22 mouse cellular contexts compared by ENCODE assay signal in genomic region chr6:143532380-143532779, GRCm38 (mm10).
A peak's percentile ranks its signal among the peaks of the same experiment; 100 is the strongest.
DNase-seq lines count a peak whose midpoint lies in the region; ATAC-seq and TF ChIP-seq lines count a peak whose summit lies in the region.
"Had no signal": no experiment of that assay in that cellular context is flagged by ENCODE, and none has a peak within 500 bp of the region (broad histone marks: within the 10 kb centered on the region; RNA-seq: fewer than 3 reads in every experiment).

No protein-coding gene starts in this region.

- H3K9me3 ChIP-seq in neural tube, embryonic 15.5 days (replicated peaks) = no peaks in the 10 kb centered on the region
- no peaks in the 10 kb centered on the region; the same call in 1 of the 2 replicates for H3K9me3 ChIP-seq in limb, embryonic 10.5 days (replicated peaks)
- peaks cover 3% of the 10 kb centered on the region; the same call in 1 of the 2 replicates for H3K9me3 ChIP-seq in limb, embryonic 14.5 days (ENCODE audit: control insufficient read depth, low read length)
- H3K9me3 ChIP-seq: heart, embryonic 10.5 days; hindbrain, embryonic 15.5 days had no signal

- WGBS in neural tube, embryonic 15.5 days = 92% methylated on average over 12 of the region's 12 CpGs
- 89% methylated on average over 12 of the region's 12 CpGs for WGBS in limb, embryonic 10.5 days
- WGBS in limb, embryonic 14.5 days = 84% methylated on average over 12 of the region's 12 CpGs

- no peak overlapping the region for H3K27ac ChIP-seq in neural tube, embryonic 15.5 days (replicated peaks)
- peak overlapping the region; percentile 85; the same call in 1 of the 2 replicates for H3K27ac ChIP-seq in limb, embryonic 10.5 days
- H3K27ac ChIP-seq in limb, embryonic 14.5 days (replicated peaks; ENCODE audit: low read depth, low read length) = peak overlapping the region; percentile 81
- H3K27ac ChIP-seq: forebrain, embryonic 13.5 days; heart, embryonic 10.5 days; hindbrain, embryonic 15.5 days had no signal

- peaks cover 7% of the 10 kb centered on the region; the same call in 1 of the 2 replicates for H3K4me1 ChIP-seq in neural tube, embryonic 15.5 days
- H3K4me1 ChIP-seq in limb, embryonic 10.5 days = peaks cover 37% of the 10 kb centered on the region
- peaks cover 28% of the 10 kb centered on the region for H3K4me1 ChIP-seq in limb, embryonic 14.5 days (ENCODE audit: control insufficient read depth, insufficient read depth, low read length)
- H3K4me1 ChIP-seq: hindbrain, embryonic 15.5 days had no signal

- H3K36me3 ChIP-seq in neural tube, embryonic 15.5 days = no peaks in the 10 kb centered on the region
- no peaks in the 10 kb centered on the region for H3K36me3 ChIP-seq in limb, embryonic 10.5 days
- no peaks in the 10 kb centered on the region for H3K36me3 ChIP-seq in limb, embryonic 14.5 days (ENCODE audit: control insufficient read depth, insufficient read depth, low read length)
- H3K36me3 ChIP-seq: G1E; heart, embryonic 10.5 days; hindbrain, embryonic 15.5 days had no signal

- DNase-seq in neural tube, embryonic 10.5 days (ENCODE audit: extremely low spot score, low spot score) = peak; percentile 6
- DNase-seq in ZHBTc4 (ENCODE audit: low read depth, low spot score) = peak; percentile 35
- no peak for DNase-seq in limb, embryonic 10.5 days (ENCODE audit: low spot score)
- DNase-seq in limb, embryonic 14.5 days (ENCODE audit: low spot score) = no peak
- DNase-seq in gastrocnemius, postnatal 36 days = no peak
- DNase-seq in retina, postnatal 1 day = no peak
- no peak for DNase-seq in right cerebral cortex, postnatal 25 days
- DNase-seq: adrenal gland, postnatal 14 days; cerebellum, adult 11-12 months; cerebellum, adult 9-11 months; cerebellum, postnatal 36 days; forebrain, postnatal 0 days; gastrocnemius, postnatal 14 days; heart, adult 18-20 months; heart, postnatal 10 days had no signal

- no peaks in the 10 kb centered on the region for H3K27me3 ChIP-seq in neural tube, embryonic 15.5 days (replicated peaks)
- H3K27me3 ChIP-seq in limb, embryonic 10.5 days (ENCODE audit: low read depth, poor library complexity, severe bottlenecking) = no peaks in the 10 kb centered on the region
- H3K27me3 ChIP-seq in limb, embryonic 14.5 days (ENCODE audit: control insufficient read depth, insufficient read depth, low read length) = no peaks in the 10 kb centered on the region
- H3K27me3 ChIP-seq: hindbrain, embryonic 15.5 days had no signal

- H3K9ac ChIP-seq in neural tube, embryonic 15.5 days (replicated peaks) = no peak overlapping the region
- no peak overlapping the region for H3K9ac ChIP-seq in limb, embryonic 14.5 days (ENCODE audit: low read depth, low read length, severe bottlenecking)
- H3K9ac ChIP-seq: forebrain, embryonic 13.5 days; forebrain, postnatal 0 days; hindbrain, embryonic 15.5 days had no signal

- H3K4me2 ChIP-seq in neural tube, embryonic 15.5 days = no peak overlapping the region
- no peak overlapping the region for H3K4me2 ChIP-seq in limb, embryonic 14.5 days (replicated peaks; ENCODE audit: low read depth, low read length, severe bottlenecking)
- H3K4me2 ChIP-seq: forebrain, embryonic 13.5 days; hindbrain, embryonic 15.5 days had no signal

- TF ChIP-seq POLR2A in limb, embryonic 14.5 days (IDR thresholded peaks at IDR 0.05; ENCODE audit: borderline replicate concordance, extremely low read depth, insufficient read depth, insufficient read length) = no peak

- no peak overlapping the region for H3K4me3 ChIP-seq in neural tube, embryonic 15.5 days (replicated peaks)
- no peak overlapping the region for H3K4me3 ChIP-seq in limb, embryonic 10.5 days
- no peak overlapping the region for H3K4me3 ChIP-seq in limb, embryonic 14.5 days (replicated peaks; ENCODE audit: low read length)
- H3K4me3 ChIP-seq: forebrain, embryonic 13.5 days; heart, embryonic 10.5 days; hindbrain, embryonic 15.5 days had no signal

- ATAC-seq in neural tube, embryonic 15.5 days (ENCODE audit: low FRiP score) = no peak
- no peak for ATAC-seq in limb, embryonic 14.5 days (ENCODE audit: low FRiP score, low read depth)
- ATAC-seq: activated CD4-positive, CD25-positive, alpha-beta regulatory T cell, adult 4 months; forebrain, embryonic 13.5 days; forebrain, postnatal 0 days; intestine, embryonic 16.5 days had no signal

- intact Hi-C loops in gastrocnemius, postnatal 36 days (cut with DNase I) = no loop called here

Comparison
In these comparisons a context has a peak if more than half of its experiments do, and no peak if none do; other contexts are left out.
1. DNase-seq: peak in neural tube, embryonic 10.5 days (single experiment) and ZHBTc4 (single experiment); none in limb, embryonic 10.5 days (single experiment), limb, embryonic 14.5 days (single experiment), gastrocnemius, postnatal 36 days (0 of 2), retina, postnatal 1 day (single experiment) and right cerebral cortex, postnatal 25 days (single experiment).